Mouse (Mus musculus): ENCODE results near the gene Tsfm. TPM values are rescaled to one million over a fixed set of nuclear protein-coding genes. Genes with fewer than 3 reads are reported as not detected.
A peak's percentile ranks its signal among the peaks of the same experiment; 100 is the strongest.

Gene Tsfm
- polyA plus RNA-seq, 1 experiment from 2014 or later: 42.4 TPM

- TF ChIP-seq CTCF (IDR thresholded peaks at IDR 0.05; ENCODE audit: low read depth): no peak
- Histone ChIP-seq H3K27me3 (replicated peaks; ENCODE audit: control insufficient read depth, insufficient read depth, low read length) (no peaks in the 10 kb centered on the region), H3K36me3 (ENCODE audit: control insufficient read depth, insufficient read depth) (0 out of 2 replicates have a peak, but pooled peaks cover 3% of the 10 kb centered on the region), H3K4me3 (ENCODE audit: low read depth, low read length) (no peak overlapping the region), H3K9ac (ENCODE audit: low read depth, low read length) (no peak overlapping the region), H3K4me2 (replicated peaks; ENCODE audit: low read depth) (peak overlapping the region; percentile 37), H3K4me1 (replicated peaks; ENCODE audit: control insufficient read depth, insufficient read depth, low read length) (peaks cover 38% of the 10 kb centered on the region), H3K9me3 (ENCODE audit: control insufficient read depth) (no peaks in the 10 kb centered on the region), H3K27ac (ENCODE audit: low read depth, low read length) (no peak overlapping the region; the same call in 1 of the 2 replicates)
- no peak for ATAC-seq
- WGBS: 69% methylated on average over 4 of the region's 4 CpGs
Measured at GRCm38 (mm10) chr10:126985127-126985526, 45.5 kb downstream of the Tsfm start.

- Histone ChIP-seq H3K4me1 (replicated peaks; ENCODE audit: control insufficient read depth, insufficient read depth, low read length) (peaks cover 38% of the 10 kb centered on the region), H3K4me3 (ENCODE audit: low read depth, low read length) (no peak overlapping the region), H3K9me3 (ENCODE audit: control insufficient read depth) (no peaks in the 10 kb centered on the region), H3K27ac (ENCODE audit: low read depth, low read length) (peak overlapping the region; percentile 31), H3K9ac (ENCODE audit: low read depth, low read length) (no peak overlapping the region), H3K4me2 (replicated peaks; ENCODE audit: low read depth) (peak overlapping the region; percentile 73), H3K27me3 (replicated peaks; ENCODE audit: control insufficient read depth, insufficient read depth, low read length) (no peaks in the 10 kb centered on the region), H3K36me3 (ENCODE audit: control insufficient read depth, insufficient read depth) (0 out of 2 replicates have a peak, but pooled peaks cover 3% of the 10 kb centered on the region)
- no peak for TF ChIP-seq CTCF (IDR thresholded peaks at IDR 0.05; ENCODE audit: low read depth)
- ATAC-seq: no peak
- WGBS: 22% methylated on average over 5 of the region's 5 CpGs
Measured at GRCm38 (mm10) chr10:126984189-126985004, 46.2 kb downstream of the Tsfm start.

- ATAC-seq: no peak
- peak overlapping the region; percentile 73 for H3K4me2 ChIP-seq (replicated peaks; ENCODE audit: low read depth)
- H3K9ac ChIP-seq (ENCODE audit: low read depth, low read length): peak overlapping the region; percentile 49
- no peaks in the 10 kb centered on the region for H3K27me3 ChIP-seq (replicated peaks; ENCODE audit: control insufficient read depth, insufficient read depth, low read length)
- peak overlapping the region; percentile 35; the same call in 1 of the 2 replicates for H3K27ac ChIP-seq (ENCODE audit: low read depth, low read length)
- WGBS: 32% methylated on average over 14 of the region's 14 CpGs
- no peaks in the 10 kb centered on the region for H3K9me3 ChIP-seq (ENCODE audit: control insufficient read depth)
- H3K36me3 ChIP-seq (ENCODE audit: control insufficient read depth, insufficient read depth): 0 out of 2 replicates have a peak, but pooled peaks cover 3% of the 10 kb centered on the region
- H3K4me3 ChIP-seq (ENCODE audit: low read depth, low read length): peak overlapping the region; percentile 31
- no peak for TF ChIP-seq CTCF (IDR thresholded peaks at IDR 0.05; ENCODE audit: low read depth)
- H3K4me1 ChIP-seq (replicated peaks; ENCODE audit: control insufficient read depth, insufficient read depth, low read length): peaks cover 38% of the 10 kb centered on the region
Measured at GRCm38 (mm10) chr10:126983193-126983725, 47.4 kb downstream of the Tsfm start.

- TF ChIP-seq CTCF (IDR thresholded peaks at IDR 0.05; ENCODE audit: low read depth): no peak
- Histone ChIP-seq H3K4me3 (ENCODE audit: low read depth, low read length) (peak overlapping the region; percentile 31), H3K36me3 (ENCODE audit: control insufficient read depth, insufficient read depth) (0 out of 2 replicates have a peak, but pooled peaks cover 3% of the 10 kb centered on the region), H3K27me3 (replicated peaks; ENCODE audit: control insufficient read depth, insufficient read depth, low read length) (no peaks in the 10 kb centered on the region), H3K27ac (ENCODE audit: low read depth, low read length) (peak overlapping the region; percentile 21; the same call in 1 of the 2 replicates), H3K4me1 (replicated peaks; ENCODE audit: control insufficient read depth, insufficient read depth, low read length) (peaks cover 39% of the 10 kb centered on the region), H3K4me2 (replicated peaks; ENCODE audit: low read depth) (peak overlapping the region; percentile 73), H3K9ac (ENCODE audit: low read depth, low read length) (peak overlapping the region; percentile 49), H3K9me3 (ENCODE audit: control insufficient read depth) (no peaks in the 10 kb centered on the region)
- no peak for ATAC-seq
- 47% methylated on average over 3 of the region's 3 CpGs for WGBS
Measured at GRCm38 (mm10) chr10:126981746-126982145, 48.9 kb downstream of the Tsfm start.

GRCm38 (mm10) chr10:126980933-126981530 lies 49.6 kb downstream of the Tsfm start:
- H3K27me3 ChIP-seq (replicated peaks; ENCODE audit: control insufficient read depth, insufficient read depth, low read length): no peaks in the 10 kb centered on the region
- H3K4me1 ChIP-seq (replicated peaks; ENCODE audit: control insufficient read depth, insufficient read depth, low read length): peaks cover 40% of the 10 kb centered on the region
- H3K36me3 ChIP-seq (ENCODE audit: control insufficient read depth, insufficient read depth): no peaks in the 10 kb centered on the region
- peak overlapping the region; percentile 73 for H3K4me2 ChIP-seq (replicated peaks; ENCODE audit: low read depth)
- peak overlapping the region; percentile 100 for H3K4me3 ChIP-seq (ENCODE audit: low read depth, low read length)
- peak overlapping the region; percentile 100; the same call in 1 of the 2 replicates for H3K27ac ChIP-seq (ENCODE audit: low read depth, low read length)
- H3K9me3 ChIP-seq (ENCODE audit: control insufficient read depth): no peaks in the 10 kb centered on the region
- H3K9ac ChIP-seq (ENCODE audit: low read depth, low read length): peak overlapping the region; percentile 99
- no peak for TF ChIP-seq CTCF (IDR thresholded peaks at IDR 0.05; ENCODE audit: low read depth)
- no peak for ATAC-seq
- WGBS: 14% methylated on average over 11 of the region's 11 CpGs

All from intestine, postnatal 0 days (tissue).